Mouse (Mus musculus): ENCODE measurements at regions not wholly inside any gene's neighbourhood (a gene's known extent, or its start where the extent isn't known, plus 50 kb on each side); places are given as distances from the start of the nearest gene placed in this dataset.

DNA sequence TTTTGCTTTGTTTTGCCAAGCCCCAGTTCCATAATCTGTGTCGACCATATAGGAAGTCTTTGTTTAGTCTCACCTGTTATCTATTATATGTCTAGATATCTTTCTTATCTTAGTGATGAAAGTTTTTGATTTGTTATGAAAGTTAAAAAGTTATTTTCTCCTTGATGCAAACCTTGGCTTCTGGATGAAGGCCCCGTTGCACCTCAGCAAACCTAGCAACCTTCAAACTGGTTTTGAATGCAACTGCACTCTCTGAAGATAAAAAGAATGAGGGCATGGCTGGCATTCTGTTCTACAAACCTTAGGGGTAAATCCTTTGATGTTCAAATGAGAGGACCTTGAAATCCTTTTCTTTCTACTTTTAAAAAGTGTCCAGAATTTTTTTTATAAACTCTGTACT, 837.0 kb upstream of the Ppp6c start:
- ChIA-PET CTCF (interaction anchor here in 1 of 4 experiments (0.6 kb wide), 1 partner anchor 9 kb away, joined by 5 read pairs; no protein-coding TSS in a partner anchor), POLR2A (no interaction called here)

DNA sequence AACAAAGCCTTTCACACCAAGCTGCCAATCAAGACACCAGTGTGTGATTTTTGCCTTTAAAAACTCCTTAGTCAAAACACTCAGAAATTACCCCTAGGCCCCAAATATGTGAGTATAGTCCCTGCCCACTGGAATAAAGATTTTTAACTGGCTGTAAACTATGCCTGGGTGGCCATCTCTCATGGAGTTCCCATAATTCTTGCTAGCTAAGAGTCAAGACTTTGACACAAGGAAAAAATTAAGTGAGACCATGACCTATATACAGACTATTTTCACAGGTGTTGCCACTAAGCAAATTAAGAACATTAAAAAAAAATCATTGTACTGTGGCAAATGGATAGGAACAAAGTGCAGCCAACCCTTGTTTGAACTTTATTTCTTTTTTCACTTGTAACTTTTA, 827.3 kb upstream of the Ppp6c start:
- ChIA-PET CTCF (no interaction called here), POLR2A (no interaction called here)

Data from embryonic stem cell, embryonic (primary cell).